Mouse (Mus musculus) lung, adult 2 months (tissue): ENCODE results near the gene Ptgis. TPM values are rescaled to one million over a fixed set of nuclear protein-coding genes. Genes with fewer than 3 reads are reported as not detected.
A peak's percentile ranks its signal among the peaks of the same experiment; 100 is the strongest.

ENCODE experiments used
- DNase-seq: peaks from one replicate; pipeline ENCODE4 v3.0.0; 2022
- H3K4me1 ChIP-seq: fragments of 200-500 bp; 2 replicates; pipeline ENCODE4 v1.6.1; 2011; ENCODE audit warnings: low read length; ENCODE audit not compliant: control insufficient read depth, insufficient read depth
- H3K4me3 ChIP-seq: fragments of 200-500 bp; replicated peaks from 2 replicates; pipeline ENCODE3; 2011; ENCODE audit warnings: low read depth, mild to moderate bottlenecking, control low read depth, low read length; ENCODE audit errors: extremely low read depth
- CTCF ChIP-seq: fragments of 200-500 bp; IDR thresholded peaks from 2 replicates; pipeline ENCODE4 v1.5.1; 2011; ENCODE audit warnings: mild to moderate bottlenecking, low read length, control low read depth; ENCODE audit not compliant: insufficient read depth
- POLR2A ChIP-seq: fragments of 200-500 bp; IDR thresholded peaks from 2 replicates; pipeline ENCODE4 v1.6.1; 2011; ENCODE audit warnings: low read depth, mild to moderate bottlenecking, control low read depth, low read length, borderline replicate concordance; ENCODE audit errors: extremely low read depth
- WGBS: fragments of 180-500 bp; shearing (Covaris S2); methylation state at CpG from one replicate; pipeline ENCODE4 v1.1.7; 2018; 5-methylcytosine and 5-hydroxymethylcytosine counted together
- polyA plus RNA-seq: library from polyadenylated mRNA; depleted of rRNA; stranded (reverse); fragments of >200 nt; gene quantifications from 2 replicates; pipeline ENCODE4 v1.2.3, GENCODE M21; 2012

The Ptgis gene
- polyA plus RNA-seq, 1 experiment, result 105 TPM

GRCm38 (mm10) chr2:167265806-167266205 is 25.4 kb upstream of the Ptgis start:
- Histone ChIP-seq H3K4me3 (no peak overlapping the region), H3K4me1 (peaks cover 11% of the 10 kb centered on the region)
- DNase-seq, result peak; percentile 2
- WGBS, result 32% methylated on average over 4 of the region's 5 CpGs
- no peak for TF ChIP-seq CTCF
- no peak for TF ChIP-seq POLR2A

GRCm38 (mm10) chr2:167265021-167265420 is 24.6 kb upstream of the Ptgis start:
- Histone ChIP-seq H3K4me3 (no peak overlapping the region), H3K4me1 (peaks cover 11% of the 10 kb centered on the region)
- WGBS, result 82% methylated on average over 2 of the region's 2 CpGs
- peak; percentile 2 for DNase-seq
- TF ChIP-seq POLR2A (no peak), CTCF (no peak)

- no peak for DNase-seq
- TF ChIP-seq CTCF (no peak), POLR2A (no peak)
- H3K4me1 ChIP-seq, result peaks cover 11% of the 10 kb centered on the region
- WGBS, result 81% methylated on average over 11 of the region's 11 CpGs
- H3K4me3 ChIP-seq, result no peak overlapping the region
These were observed 23.5 kb upstream of the Ptgis start for GRCm38 (mm10) chr2:167263931-167264330.

- no peak for DNase-seq
- WGBS, result 73% methylated on average over 8 of the region's 8 CpGs
These were observed 22.8 kb upstream of the Ptgis start for GRCm38 (mm10) chr2:167263040-167263810.

GRCm38 (mm10) chr2:167262433-167262832 is 22.0 kb upstream of the Ptgis start:
- no peak for DNase-seq
- no peak overlapping the region for H3K4me3 ChIP-seq
- 79% methylated on average over 10 of the region's 10 CpGs for WGBS
- TF ChIP-seq CTCF (no peak), POLR2A (no peak)
- peaks cover 11% of the 10 kb centered on the region for H3K4me1 ChIP-seq

More at GRCm38 (mm10) chr2:167263040-167263810, 22.8 kb upstream of the Ptgis start:
- peaks cover 11% of the 10 kb centered on the region for H3K4me1 ChIP-seq
- no peak overlapping the region for H3K4me3 ChIP-seq
- TF ChIP-seq CTCF (no peak), POLR2A (no peak)

GRCm38 (mm10) chr2:167261106-167261505 is 20.7 kb upstream of the Ptgis start:
- no peak for DNase-seq
- H3K4me1 ChIP-seq, result peaks cover 15% of the 10 kb centered on the region
- no peak for TF ChIP-seq POLR2A
- TF ChIP-seq CTCF, result no peak
- 38% methylated on average over 4 of the region's 4 CpGs for WGBS
- H3K4me3 ChIP-seq, result no peak overlapping the region

- no peak for TF ChIP-seq POLR2A
- no peak for TF ChIP-seq CTCF
- WGBS, result 29% methylated on average over 3 of the region's 3 CpGs
- no peak for DNase-seq
- Histone ChIP-seq H3K4me1 (peaks cover 26% of the 10 kb centered on the region), H3K4me3 (no peak overlapping the region)
These were observed 17.4 kb upstream of the Ptgis start for GRCm38 (mm10) chr2:167257790-167258189.

- H3K4me1 ChIP-seq, result peaks cover 26% of the 10 kb centered on the region
- DNase-seq, result no peak
- no peak overlapping the region for H3K4me3 ChIP-seq
- TF ChIP-seq CTCF (no peak), POLR2A (no peak)
- 64% methylated on average over 6 of the region's 6 CpGs for WGBS
These were observed 14.4 kb upstream of the Ptgis start for GRCm38 (mm10) chr2:167254808-167255207.

- TF ChIP-seq POLR2A, result peak; percentile 65; the same call in 1 of the 2 replicates
- no peak for TF ChIP-seq CTCF
- WGBS, result 39% methylated on average over 7 of the region's 7 CpGs
- Histone ChIP-seq H3K4me1 (peaks cover 26% of the 10 kb centered on the region), H3K4me3 (no peak overlapping the region)
- peak; percentile 48 for DNase-seq
These were observed 13.8 kb upstream of the Ptgis start for GRCm38 (mm10) chr2:167254185-167254584.

GRCm38 (mm10) chr2:167253476-167253875 is 13.1 kb upstream of the Ptgis start:
- Histone ChIP-seq H3K4me3 (no peak overlapping the region), H3K4me1 (peaks cover 26% of the 10 kb centered on the region)
- 54% methylated on average over 5 of the region's 5 CpGs for WGBS
- no peak for DNase-seq
- TF ChIP-seq POLR2A (no peak), CTCF (no peak)
